Mouse (Mus musculus): ENCODE measurements around the gene Phb2.

DNA sequence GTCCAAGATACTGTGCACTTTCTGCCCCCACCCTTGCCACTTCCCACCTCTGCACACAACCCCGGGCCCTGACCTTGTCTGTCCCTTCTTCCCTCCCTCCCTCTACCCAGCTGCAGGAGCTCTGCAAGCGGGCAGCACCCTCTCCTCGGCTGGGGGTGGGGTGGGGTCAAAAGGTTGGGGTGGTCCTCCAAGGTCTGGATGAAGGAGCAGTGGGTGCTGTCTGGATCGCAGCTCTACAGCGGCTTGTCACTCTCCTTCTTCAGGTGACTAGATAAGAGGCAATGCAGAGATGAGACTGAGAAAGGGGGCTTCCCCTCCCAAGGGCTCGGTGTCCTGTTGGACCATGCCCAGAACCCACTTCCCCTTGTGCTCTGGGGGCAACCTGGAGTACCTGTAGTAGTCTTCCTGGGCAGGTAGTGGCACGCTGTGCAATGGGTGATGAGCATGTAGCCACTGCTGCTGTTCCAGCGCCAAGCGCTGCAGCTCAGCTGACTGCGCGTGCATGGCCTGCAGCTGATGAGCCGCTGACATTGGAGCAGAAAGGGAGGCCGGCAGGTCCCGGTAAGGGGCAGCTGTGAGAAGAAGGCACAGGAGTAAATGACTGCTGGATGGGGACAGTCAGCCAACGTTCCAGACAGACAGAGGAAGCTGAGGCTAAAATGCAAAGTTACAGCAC is 30.8 kb downstream of the Phb2 start:
- TF ChIP-seq CTCF (IDR thresholded peaks at IDR 0.05; ENCODE audit: control insufficient read depth, insufficient read depth, insufficient replicate concordance, low read depth, low read length), result no peak
- no peak for TF ChIP-seq POLR2A (IDR thresholded peaks at IDR 0.05; ENCODE audit: control insufficient read depth, low read depth, low read length)
